Mouse (Mus musculus): ENCODE data around the gene Agap2.

GRCm38 (mm10) chr10:127054646-127055045 lies 20.4 kb upstream of the Agap2 start:
- no peak for TF ChIP-seq EP300 (IDR thresholded peaks at IDR 0.05; ENCODE audit: insufficient read depth, low read depth, low read length)
- TF ChIP-seq POLR2A (IDR thresholded peaks at IDR 0.05; ENCODE audit: insufficient read depth, low read length): no peak

Data from ES-Bruce4 (cell line).